Mouse (Mus musculus): ENCODE data around the gene C2cd4a. TPM values are rescaled to one million over a fixed set of nuclear protein-coding genes. Genes with fewer than 3 reads are reported as not detected.

Gene C2cd4a
- total RNA-seq, 4 experiments from 2014 or later, result not detected

DNA sequence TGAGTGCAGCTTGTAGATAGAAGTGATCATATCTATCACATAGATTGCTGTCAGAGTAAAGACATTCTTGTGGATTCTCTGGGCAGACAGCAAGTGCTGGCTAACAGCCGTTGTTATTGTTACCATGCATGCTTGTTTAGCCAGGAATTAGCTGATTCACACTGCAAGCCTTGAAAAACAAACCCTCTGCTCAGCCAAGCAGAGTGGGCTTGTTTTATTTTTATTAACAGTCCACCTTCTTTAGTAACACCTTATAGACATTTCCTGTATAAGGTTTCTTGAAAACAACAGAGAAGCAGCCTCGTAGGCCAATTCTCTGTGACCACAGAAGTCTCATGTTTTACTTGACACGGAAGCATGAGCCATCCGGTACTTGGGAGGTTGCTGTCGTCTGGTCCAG is 2.4 kb upstream of the C2cd4a start:
- DNase-seq (ENCODE audit: low spot score), result no peak

DNA sequence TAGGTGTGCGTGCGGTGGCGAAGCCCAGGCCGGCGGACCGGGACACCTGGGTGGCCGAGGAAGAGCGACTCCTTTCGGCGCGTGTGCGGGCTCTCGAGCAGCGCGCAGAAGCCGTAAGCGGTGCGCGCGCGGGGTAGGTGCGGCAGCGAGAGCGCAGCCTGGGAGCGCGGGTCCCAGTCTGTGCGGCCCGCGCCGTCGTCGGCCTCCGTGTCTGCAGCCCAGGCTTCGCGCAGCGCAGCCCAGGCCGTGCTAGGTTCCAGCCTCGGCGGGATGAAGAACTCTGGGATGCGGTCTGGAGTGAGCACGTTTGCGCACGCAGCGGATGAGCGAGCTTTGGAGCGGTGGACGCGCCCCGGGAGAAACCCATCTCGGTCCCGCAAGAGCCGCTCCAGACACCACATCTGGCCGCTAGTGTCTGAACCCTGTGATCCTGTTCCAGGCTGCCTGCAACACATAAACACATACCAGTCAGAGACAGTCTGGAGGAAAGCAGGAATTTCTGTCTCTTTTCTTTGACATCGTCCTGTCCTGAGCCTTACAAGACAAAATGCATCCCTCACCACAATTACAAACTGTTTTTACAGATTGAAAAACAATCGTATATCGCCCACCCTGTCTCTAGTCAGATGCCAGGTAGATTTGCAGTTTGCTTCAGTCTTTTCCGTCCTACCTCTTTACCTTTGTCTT is 628 bp downstream of the C2cd4a start:
- no peak for DNase-seq (ENCODE audit: low spot score)

DNA sequence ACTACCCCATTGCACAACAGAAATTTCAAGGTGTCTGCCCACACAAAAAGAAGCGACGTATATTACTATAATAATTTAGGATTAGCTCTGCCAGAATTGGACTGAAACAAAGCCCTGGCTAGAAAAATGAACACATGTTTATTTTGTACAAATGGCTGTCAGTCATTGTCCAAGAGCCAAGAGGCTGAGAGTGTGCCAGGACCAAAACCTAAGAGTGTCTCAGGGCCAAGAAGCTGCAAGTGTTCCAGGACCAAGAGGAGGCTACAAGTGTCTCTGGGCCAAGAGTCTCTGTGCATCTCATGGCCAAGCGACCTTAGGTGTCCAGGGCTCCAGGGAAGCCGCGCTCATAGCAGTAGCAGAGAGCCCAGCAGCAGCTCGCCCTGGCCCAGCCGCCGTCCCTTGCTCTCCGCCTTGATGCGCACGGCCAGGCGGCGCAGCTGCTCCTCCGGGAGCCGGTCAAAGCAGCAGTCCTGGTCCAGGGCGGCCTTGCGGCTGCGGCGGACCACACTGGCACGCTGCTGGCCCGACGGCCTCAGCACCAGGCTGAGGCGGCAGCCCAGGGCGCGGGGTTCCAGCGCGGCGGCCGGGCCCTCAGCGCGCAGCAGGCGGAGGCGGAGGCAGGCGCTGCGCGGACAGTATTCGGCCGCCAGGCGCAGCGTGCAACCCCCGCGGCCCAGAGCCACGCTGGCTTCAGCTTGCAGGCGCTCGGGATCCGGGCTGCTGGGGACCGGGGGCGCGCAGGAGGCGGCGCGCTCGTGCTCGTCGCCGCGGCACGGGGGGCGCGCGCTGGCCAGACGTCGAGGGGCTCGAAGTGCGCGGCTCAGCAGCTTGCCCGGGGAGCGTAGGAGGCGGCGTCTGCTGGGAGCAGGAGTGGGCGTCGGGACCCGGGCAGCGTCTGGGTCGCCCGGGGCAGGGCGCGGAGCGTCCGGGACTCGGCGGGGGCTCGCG is 1.4 kb downstream of the C2cd4a start:
- DNase-seq (ENCODE audit: low spot score), result no peak

DNA sequence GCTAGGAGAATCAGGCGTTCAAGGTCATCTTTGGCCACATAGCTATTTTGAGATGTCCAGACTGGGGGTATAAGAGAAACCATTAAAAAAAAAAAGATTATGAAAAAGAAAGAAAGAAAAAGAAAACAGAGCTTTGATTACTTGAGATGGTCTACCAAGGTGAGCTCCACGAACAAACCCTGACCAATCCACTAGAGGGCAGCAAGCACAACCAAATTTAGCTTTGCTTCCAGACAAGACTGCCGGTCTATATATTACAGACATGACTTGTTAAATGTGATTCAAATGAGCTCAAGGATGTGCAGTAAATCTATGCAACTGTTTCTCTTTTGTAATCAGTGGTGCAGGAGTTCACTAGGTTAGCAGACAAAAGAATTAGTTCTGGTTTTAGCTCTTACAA is 3.9 kb downstream of the C2cd4a start:
- peak; percentile 61 for DNase-seq (ENCODE audit: low spot score)

DNA sequence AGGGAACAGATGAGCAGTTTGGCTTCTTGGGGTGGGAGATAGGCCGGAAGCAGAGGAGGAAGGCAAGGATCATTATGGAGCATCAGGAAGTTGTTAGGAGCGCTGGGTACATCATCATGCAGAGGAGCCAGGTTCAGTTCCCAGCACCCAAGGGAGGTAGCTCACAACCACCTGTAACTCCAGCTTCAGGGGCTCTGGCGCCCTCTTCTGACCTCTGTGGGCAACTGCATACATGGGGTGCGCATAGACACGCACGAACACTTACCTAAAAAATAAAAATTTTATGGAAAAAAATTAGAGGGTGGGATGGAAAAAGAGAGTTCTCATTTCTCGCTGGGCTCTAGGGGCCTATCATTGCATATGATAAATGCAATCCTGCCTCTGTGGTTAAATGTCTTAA is 6.6 kb downstream of the C2cd4a start:
- no peak for DNase-seq (ENCODE audit: low spot score)

DNA sequence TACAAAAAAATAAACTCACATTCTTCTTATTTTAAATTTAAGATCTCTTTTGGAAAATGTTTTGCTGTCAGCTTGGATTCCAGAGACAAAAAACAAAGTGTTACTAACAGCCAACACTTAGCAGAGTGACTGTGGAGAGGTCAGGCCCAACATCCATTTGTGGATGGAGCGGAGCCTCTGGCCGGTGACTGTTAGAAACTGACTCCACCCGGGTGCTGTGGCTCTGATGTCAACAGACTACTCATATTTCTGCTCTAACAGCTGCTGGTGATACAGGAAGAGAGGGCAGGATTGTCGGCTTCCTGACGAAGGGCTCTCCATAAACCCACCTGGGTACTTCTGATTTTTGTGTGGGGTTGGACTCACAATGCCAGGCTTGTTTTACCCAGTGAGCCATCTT is 9.0 kb downstream of the C2cd4a start:
- DNase-seq (ENCODE audit: low spot score), result no peak

DNA sequence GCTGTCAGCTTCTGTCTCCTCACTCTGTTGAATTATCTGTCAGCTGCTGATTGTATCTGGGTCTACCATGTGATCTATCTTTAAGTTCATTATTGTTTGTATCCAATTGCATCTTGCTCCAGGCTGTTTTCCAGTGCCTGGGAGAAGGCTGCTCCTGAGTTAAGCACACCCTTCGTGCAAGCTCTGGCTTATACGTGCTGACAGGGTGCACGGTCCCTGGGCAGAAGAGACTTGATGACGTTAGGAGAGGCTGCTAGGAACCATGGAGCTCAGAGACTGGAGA is 13.5 kb downstream of the C2cd4a start:
- DNase-seq (ENCODE audit: low spot score), result no peak

DNA sequence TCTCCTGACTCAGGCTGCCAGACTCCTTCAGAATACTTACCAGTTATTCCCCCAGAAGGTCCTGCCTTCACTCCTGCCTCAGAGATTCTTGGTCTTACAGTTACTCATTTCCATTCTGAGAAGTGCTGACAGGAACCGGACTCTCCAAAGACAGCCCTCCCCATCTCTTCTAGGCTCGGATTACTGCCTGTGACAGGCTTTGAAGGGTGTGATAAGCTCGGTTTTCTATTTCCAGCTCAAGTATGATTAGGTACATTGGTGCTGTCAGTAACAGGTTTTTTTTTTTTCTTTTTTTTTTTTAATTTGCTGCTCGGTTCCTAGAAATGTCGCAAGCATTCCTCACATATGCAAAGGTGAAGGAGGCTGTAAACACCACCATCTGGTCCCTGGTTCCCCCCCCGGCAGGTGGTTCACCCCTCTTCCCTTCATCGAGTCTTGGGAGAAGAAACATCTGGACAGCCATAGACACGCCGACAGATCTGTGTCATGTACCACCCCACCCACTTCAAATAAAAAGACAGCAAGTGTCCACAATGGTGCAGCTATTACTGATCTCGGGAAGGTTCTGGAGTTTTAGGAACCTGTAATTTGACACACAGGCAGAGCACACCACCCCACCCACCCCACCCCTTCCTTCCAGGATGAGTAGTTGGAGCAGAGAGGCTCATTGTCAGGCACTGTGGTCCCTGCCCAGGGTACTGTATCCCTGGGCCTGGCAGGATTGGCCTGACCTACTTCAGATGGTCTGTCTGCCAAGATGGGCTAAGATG is 14.0 kb downstream of the C2cd4a start:
- DNase-seq (ENCODE audit: low spot score), result no peak

DNA sequence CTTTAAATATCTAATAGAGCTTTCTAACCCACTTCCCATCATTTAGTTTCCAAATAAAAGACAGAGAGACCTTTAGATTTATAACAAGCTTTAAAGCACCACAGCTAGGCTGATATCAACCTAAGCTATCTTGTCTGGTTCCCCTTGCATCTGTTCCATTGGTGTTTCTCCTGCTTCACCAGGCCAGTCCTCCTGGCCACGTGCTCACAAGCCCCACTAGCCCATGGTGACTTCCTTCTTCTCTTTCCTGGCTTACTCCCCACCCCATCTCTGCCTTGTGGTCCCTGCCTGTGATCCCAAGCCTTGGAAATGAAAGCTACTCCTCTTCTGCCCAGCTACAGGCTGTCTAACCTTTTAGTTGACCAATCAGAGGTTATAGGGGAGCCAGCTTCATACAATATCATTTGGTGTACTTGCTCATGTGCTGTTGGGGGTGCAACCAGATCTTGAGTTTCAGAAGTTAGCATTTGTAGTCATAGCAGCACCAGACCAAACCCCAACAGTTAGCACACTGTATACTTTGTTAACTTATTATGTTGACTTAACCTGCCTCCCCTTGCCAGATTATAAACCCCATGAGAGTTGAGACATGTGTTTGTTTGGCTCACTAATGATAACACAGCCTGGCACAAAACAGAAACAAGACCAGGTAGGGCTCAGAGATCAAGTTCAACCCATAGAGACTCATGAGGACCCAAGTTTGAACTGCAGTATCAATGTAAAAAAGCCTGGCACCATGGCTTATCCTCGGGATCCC is 15.8 kb downstream of the C2cd4a start:
- no peak for DNase-seq (ENCODE audit: low spot score)

DNA sequence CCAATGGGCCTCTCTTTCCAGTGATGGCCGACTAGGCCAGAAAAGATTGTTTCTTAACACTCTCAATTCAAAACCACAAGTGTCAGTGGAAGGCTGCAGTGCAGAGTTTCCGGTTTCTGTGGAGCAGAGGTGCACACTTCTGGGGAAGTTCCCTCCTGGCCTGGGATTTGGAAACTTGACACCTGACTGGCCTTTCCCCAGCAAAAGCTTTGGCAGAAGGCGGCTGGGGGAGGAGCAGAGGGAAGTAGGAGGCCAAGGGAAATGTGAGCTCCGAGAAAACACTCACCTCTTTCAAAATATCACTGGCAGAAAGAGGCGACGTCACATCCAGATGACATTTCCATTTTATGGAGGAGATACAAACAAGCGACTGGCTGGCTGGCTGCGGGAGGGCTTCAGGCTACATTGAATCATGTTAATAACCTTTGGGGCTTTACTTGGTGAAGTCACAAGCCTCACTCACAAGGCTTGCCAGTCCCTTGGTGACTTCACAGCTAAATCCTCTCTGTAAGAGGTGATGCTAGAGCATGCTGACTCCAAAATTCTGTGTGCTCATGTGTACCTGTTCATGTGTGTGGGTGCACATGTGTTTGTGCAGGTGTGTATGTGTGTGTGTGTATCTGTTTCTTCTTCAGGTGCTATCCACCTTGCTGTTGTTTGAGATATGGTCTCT is 18.3 kb downstream of the C2cd4a start:
- DNase-seq (ENCODE audit: low spot score), result peak; percentile 84

DNA sequence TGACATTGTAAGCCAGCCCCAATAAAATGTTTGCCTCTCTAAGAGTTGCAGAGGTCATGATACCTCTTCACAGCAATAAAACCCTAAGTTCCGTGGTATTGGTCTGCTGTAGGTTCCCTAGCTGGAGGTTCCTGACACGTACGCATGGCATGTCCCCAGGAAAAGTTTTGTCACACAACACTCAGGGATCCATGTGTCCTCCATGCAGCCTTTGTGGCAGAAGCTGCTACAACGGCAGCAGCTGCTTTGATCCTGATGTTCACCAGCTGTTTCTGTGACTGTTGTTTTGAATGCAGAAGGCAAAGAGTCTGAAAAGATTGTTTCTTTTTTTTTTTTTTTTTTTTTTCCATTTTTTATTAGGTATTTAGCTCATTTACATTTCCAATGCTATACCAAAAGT is 19.0 kb downstream of the C2cd4a start:
- DNase-seq (ENCODE audit: low spot score), result no peak

DNA sequence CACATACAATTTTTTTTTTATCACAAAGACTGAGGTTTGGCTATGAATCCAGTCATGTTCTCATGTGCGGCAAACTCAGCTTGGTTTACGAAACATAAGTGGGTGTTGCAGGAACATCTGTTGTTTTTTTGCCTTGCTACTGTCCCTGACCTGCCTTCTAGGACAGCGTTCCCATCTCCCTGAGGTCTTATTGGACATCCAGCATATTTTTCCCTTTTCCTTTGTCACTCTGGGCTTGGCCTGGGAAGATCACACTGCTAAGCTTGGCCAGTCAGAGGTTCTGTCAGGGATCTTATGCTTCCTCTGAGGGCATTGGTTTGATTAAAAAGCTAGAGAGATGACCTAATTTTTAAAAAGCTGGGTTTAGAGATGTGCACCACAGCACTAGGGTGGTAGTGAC is 21.0 kb downstream of the C2cd4a start:
- DNase-seq (ENCODE audit: low spot score), result no peak

DNA sequence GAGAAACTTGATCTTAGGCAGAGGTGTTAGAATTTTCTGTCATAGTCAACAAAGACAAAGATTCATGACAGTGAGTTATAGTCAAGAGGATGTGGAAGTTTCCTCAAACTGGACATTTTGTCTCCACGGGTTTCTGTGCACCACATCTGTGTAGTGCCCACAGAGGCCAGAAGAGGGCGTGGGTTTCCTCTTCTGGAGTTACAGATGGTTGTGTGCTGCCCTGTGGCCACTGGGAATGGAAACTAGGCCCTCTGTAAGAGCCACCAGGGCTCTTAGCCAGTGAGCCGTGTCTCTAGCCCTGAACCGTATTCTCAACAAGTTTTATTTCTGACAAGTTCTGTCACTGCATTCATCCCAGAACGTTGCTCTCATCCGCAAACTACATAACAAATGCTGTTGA is 21.6 kb downstream of the C2cd4a start:
- DNase-seq (ENCODE audit: low spot score), result no peak

DNA sequence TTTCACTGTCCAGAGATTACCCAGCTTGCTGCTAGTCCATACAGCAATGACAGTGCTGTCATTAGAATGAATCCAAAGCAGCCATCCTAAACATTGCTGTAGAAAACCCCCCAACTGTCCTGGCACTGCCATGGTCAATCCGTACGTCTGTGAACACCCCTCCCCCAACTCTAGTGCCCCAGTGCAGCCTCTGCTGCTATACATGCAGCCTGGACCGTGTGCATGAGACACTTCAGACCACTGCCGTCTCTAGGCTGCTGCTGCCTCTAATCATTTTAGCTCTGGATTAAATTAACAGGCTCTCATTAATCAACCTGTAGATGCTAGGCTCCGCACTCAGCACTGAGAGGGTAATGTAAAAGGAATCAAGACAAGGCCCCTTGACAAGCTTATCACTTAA is 25.1 kb downstream of the C2cd4a start:
- no peak for DNase-seq (ENCODE audit: low spot score)

DNA sequence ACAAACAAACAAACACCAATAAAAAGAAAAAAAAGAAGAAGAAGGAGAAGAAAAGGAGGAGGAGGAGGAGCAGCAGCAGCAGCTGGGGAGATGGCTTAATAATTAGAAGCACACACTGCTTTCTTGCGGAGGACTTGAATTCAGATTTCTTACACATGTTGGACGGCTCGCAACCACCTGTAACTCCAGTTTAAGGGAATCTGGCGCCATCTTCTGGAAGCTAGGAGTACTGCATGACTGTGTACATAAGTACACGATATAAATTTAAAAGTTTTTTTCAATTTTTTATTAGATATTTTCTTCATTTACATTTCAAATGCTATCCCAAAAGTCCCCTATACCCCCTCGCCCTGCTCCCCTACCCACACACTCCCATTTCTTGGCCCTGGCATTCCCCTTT is 29.9 kb downstream of the C2cd4a start:
- DNase-seq (ENCODE audit: low spot score), result peak; percentile 26

DNA sequence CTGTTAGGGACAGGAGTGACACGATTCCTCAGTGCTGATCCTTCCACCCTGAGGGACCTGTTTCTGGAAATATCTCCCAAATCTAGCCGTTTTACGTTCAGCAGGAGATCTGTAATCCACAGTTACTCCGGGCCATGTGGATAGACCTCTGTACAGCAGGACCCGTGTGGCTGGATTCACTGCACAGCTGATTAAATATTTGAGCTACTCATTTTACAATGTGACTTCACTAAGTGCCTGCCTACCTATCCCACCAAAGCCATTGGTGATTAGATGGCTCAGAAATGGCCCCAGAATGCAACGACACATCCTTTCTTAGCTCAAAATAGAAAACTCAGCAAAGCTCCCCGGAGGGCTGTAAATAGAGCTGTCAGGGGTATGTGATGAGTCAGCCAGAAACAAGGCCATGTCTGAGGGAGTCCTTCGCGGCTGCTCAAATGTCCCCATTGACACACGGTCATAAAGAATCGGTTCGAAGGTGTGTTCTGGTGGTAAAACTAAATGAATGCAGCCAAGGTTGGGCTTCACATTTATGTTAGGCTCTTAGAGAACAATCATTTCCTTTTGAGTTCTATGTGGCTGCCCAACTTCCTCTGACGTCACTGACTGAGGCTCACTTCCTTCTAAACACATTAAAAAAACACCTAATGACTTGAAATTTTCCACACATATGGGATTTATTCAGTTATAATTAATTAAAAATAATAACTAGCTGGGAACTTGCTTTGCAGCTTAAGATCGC is 32.9 kb downstream of the C2cd4a start:
- no peak for DNase-seq (ENCODE audit: low spot score)

DNA sequence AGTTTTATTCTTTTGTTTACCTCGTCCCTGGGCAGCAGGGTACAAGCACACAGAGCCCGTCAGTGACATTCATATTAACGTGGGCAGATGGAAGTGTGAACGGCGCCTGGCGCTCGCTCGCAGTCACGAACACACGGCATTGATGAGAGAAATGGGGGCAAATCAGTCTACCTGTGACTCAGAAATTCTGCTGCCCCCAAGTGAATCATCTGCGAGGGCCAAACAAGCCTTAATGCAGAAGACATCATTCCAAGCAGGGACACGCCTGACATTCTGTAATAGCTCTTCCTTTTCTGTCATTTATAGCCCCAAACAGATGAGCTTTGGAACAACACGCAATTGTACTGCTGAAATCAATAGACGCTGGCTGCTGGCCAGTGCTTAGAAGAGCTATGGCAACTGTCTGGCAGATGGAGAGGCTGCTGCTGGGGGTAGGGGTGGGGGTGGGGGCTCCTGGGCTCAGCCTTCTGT is 36.9 kb downstream of the C2cd4a start:
- no peak for DNase-seq (ENCODE audit: low spot score)

DNA sequence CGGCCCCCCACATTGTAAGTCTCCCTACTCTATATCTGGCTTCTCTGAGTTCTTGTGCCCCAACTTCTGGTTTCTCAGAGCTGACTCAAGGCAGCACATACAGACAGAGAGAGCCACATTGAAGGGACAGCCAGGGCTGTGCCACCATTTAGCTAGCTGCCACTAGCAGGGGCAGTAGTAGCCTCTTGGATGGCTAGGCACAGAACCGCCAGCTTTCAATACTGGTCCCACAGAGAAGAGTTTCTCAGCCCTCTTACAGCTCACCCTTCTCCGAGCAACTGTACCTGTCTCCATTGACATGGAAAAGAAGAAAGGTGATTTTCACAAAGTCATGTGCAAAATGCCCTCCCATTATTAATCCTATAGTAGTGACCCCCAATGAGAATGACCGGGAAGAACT is 37.5 kb downstream of the C2cd4a start:
- DNase-seq (ENCODE audit: low spot score), result no peak

DNA sequence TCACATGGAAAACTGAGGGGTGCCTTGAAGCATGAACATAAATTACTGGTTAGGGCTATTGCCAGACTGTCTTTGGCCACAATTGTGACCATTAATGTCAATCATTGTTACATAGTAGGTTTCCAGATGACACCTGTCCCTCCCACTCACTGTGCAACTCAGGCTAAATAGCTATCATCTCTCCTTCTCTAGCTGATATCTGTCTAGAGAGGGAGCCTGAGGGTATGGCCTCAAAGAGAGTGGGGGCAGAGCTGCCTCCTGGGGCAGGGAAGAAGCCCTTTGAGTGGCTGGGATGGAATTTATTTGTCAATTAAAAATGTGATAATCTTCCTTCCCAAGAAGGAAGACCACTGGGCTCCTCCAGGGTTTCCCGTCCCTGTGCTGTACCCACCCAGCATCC is 37.9 kb downstream of the C2cd4a start:
- DNase-seq (ENCODE audit: low spot score), result no peak

DNA sequence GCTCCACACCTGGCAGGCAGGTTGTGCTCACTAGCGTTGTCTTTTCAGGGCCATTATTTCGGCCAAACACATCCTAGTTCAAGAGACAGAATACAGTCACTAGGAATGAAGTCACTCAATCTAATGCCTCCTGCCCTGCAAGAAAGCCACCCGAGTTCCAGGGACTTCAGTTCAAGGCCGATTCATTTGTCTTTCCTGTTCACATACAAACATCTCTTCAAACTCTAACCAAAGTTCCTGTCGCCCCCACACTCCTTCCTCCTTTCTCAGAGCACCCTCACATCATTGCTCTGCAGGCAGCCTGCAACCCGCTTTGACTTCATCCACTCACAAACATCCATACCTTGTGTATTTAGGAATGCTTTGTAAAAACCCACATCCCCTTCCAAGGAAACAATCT is 38.6 kb downstream of the C2cd4a start:
- no peak for DNase-seq (ENCODE audit: low spot score)

Data from heart, adult 8-10 months (tissue).